ENCODE assay signal across 8 mouse cellular contexts in the genomic region with DNA sequence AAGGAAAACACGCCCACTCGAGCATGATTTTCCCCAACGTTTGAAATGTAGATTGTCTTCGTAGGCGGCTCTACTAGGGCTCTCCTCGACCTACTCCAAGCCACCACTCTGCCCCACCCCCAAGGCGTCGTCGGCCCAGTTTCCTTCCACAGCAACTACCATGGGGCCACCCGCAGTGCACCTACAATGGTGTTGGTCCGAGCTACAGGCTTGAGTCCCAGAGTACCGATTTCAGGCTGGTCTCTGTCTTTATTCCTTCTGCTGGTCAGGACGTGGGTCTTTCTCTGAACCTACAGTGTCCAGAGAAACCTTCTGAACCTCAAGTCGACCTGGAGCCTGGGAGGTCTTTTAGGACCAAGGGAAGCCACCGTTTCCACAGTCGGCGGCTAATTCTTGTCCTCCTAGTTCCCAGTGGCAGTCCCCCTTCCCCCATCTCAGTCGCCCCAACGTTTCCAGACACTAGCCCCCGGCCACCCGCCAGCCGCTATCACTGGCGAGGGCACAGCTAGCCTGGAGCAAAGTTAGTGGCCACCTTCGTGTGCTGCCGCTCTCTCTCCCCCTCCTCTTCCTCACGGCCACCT. TPM values are rescaled to one million over a fixed set of nuclear protein-coding genes. Genes with fewer than 3 reads are reported as not detected.
DNase-seq lines count a peak whose midpoint lies in the region; ATAC-seq lines count a peak whose summit lies in the region.

No protein-coding gene starts in this region.

- no peak overlapping the region for H3K27ac ChIP-seq in heart, embryonic 14.5 days (replicated peaks in 1 of 2; ENCODE audit: control insufficient read depth in 1 of 2, insufficient read depth in 1 of 2, low read depth in 2 of 2, low read length in 2 of 2)
- H3K27ac ChIP-seq in brown adipose tissue, adult 24 weeks (replicated peaks; ENCODE audit: low read depth, low read length): no peak overlapping the region
- no peak overlapping the region for H3K27ac ChIP-seq in forebrain, embryonic 11.5 days (ENCODE audit: low read depth, low read length)
- no peak overlapping the region for H3K27ac ChIP-seq in limb, embryonic 12.5 days
- no peak overlapping the region for H3K27ac ChIP-seq in stomach, embryonic 14.5 days (ENCODE audit: low read length)

- H3K4me1 ChIP-seq in heart, embryonic 14.5 days (ENCODE audit: control insufficient read depth in 2 of 2, insufficient read depth in 2 of 2, low read length in 2 of 2): peaks cover 11 to 14% of the 10 kb centered on the region in 2 experiments
- H3K4me1 ChIP-seq in brown adipose tissue, adult 24 weeks (ENCODE audit: control insufficient read depth, insufficient read depth, insufficient read length, low read length): no peaks in the 10 kb centered on the region
- H3K4me1 ChIP-seq in forebrain, embryonic 11.5 days (replicated peaks; ENCODE audit: control insufficient read depth, insufficient read depth, low read length): peaks cover 7% of the 10 kb centered on the region; the same call in 1 of the 2 replicates
- H3K4me1 ChIP-seq in limb, embryonic 12.5 days (replicated peaks): peaks cover 18% of the 10 kb centered on the region; the same call in 1 of the 2 replicates
- H3K4me1 ChIP-seq in stomach, embryonic 14.5 days (ENCODE audit: control insufficient read depth, insufficient read depth, low read length): 0 out of 2 replicates have a peak, but pooled peaks cover 4% of the 10 kb centered on the region

- no peaks in the 10 kb centered on the region for H3K36me3 ChIP-seq in heart, embryonic 14.5 days (ENCODE audit: control insufficient read depth, insufficient read depth, low read length)
- no peaks in the 10 kb centered on the region for H3K36me3 ChIP-seq in forebrain, embryonic 11.5 days (ENCODE audit: control insufficient read depth, insufficient read depth, low read length)
- no peaks in the 10 kb centered on the region for H3K36me3 ChIP-seq in limb, embryonic 12.5 days
- no peaks in the 10 kb centered on the region for H3K36me3 ChIP-seq in stomach, embryonic 14.5 days (ENCODE audit: control insufficient read depth, insufficient read depth, low read length)

- H3K27me3 ChIP-seq in heart, embryonic 14.5 days (ENCODE audit: control insufficient read depth, insufficient read depth, low read length): peaks cover 50% of the 10 kb centered on the region
- H3K27me3 ChIP-seq in forebrain, embryonic 11.5 days (ENCODE audit: control insufficient read depth, insufficient read depth, low read length): peaks cover 24% of the 10 kb centered on the region
- H3K27me3 ChIP-seq in limb, embryonic 12.5 days: peaks cover 49% of the 10 kb centered on the region
- H3K27me3 ChIP-seq in stomach, embryonic 14.5 days (ENCODE audit: control insufficient read depth, insufficient read depth, low read length): peaks cover 29% of the 10 kb centered on the region; the same call in 1 of the 2 replicates

- H3K4me3 ChIP-seq in heart, embryonic 14.5 days (ENCODE audit: control insufficient read depth in 1 of 2, insufficient read depth in 1 of 2, low read depth in 1 of 2, low read length in 2 of 2): peak overlapping the region; percentile 50 to 55
- H3K4me3 ChIP-seq in brown adipose tissue, adult 24 weeks (ENCODE audit: insufficient read depth, low read depth, low read length): peak overlapping the region; percentile 50
- H3K4me3 ChIP-seq in forebrain, embryonic 11.5 days (ENCODE audit: low read depth, low read length): peak overlapping the region; percentile 55
- peak overlapping the region; percentile 65 for H3K4me3 ChIP-seq in limb, embryonic 12.5 days (replicated peaks)
- H3K4me3 ChIP-seq in stomach, embryonic 14.5 days (ENCODE audit: low read depth, low read length): peak overlapping the region; percentile 47

- H3K4me2 ChIP-seq in heart, embryonic 14.5 days (ENCODE audit: low read length): peak overlapping the region; percentile 94
- peak overlapping the region; percentile 74 for H3K4me2 ChIP-seq in forebrain, embryonic 11.5 days (ENCODE audit: low read depth, low read length, severe bottlenecking)
- H3K4me2 ChIP-seq in limb, embryonic 12.5 days: peak overlapping the region; percentile 97
- H3K4me2 ChIP-seq in stomach, embryonic 14.5 days (replicated peaks; ENCODE audit: low read depth, low read length): peak overlapping the region; percentile 94

- DNase-seq in heart, adult 8-10 months (ENCODE audit: low spot score): no peak
- peak; percentile 64 for DNase-seq in forebrain, embryonic 11.5 days (ENCODE audit: low spot score)
- DNase-seq in urinary bladder, adult 18-20 months (ENCODE audit: low spot score in 2 of 2): no peak
- no peak for DNase-seq in natural killer cell, adult 2 months (ENCODE audit: low spot score in 2 of 2)

- peak overlapping the region; percentile 54 for H3K9ac ChIP-seq in heart, embryonic 14.5 days (ENCODE audit: low read length)
- peak overlapping the region; percentile 64 for H3K9ac ChIP-seq in forebrain, embryonic 11.5 days (ENCODE audit: low read length)
- H3K9ac ChIP-seq in limb, embryonic 12.5 days (replicated peaks): peak overlapping the region; percentile 66
- H3K9ac ChIP-seq in stomach, embryonic 14.5 days (replicated peaks; ENCODE audit: low read depth, low read length): peak overlapping the region; percentile 40; the same call in 1 of the 2 replicates

- no peaks in the 10 kb centered on the region for H3K9me3 ChIP-seq in heart, embryonic 14.5 days (ENCODE audit: control insufficient read depth, low read length)
- no peaks in the 10 kb centered on the region for H3K9me3 ChIP-seq in forebrain, embryonic 11.5 days (ENCODE audit: control insufficient read depth, low read length)
- no peaks in the 10 kb centered on the region for H3K9me3 ChIP-seq in limb, embryonic 12.5 days
- no peaks in the 10 kb centered on the region for H3K9me3 ChIP-seq in stomach, embryonic 14.5 days (ENCODE audit: control insufficient read depth, low read depth, low read length)

- ATAC-seq in heart, embryonic 14.5 days (ENCODE audit: insufficient number of reproducible peaks, insufficient read depth, low FRiP score, low read depth): no peak
- peak; percentile 51 for ATAC-seq in forebrain, embryonic 11.5 days (replicated peaks; ENCODE audit: low FRiP score)
- ATAC-seq in limb, embryonic 12.5 days (ENCODE audit: insufficient number of reproducible peaks, insufficient read depth, low FRiP score, low TSS enrichment, low read depth): peak; percentile 35
- ATAC-seq in stomach, embryonic 14.5 days (ENCODE audit: insufficient number of reproducible peaks, insufficient read depth, low FRiP score, low read depth): peak; percentile 24; the same call in 1 of the 2 replicates

- WGBS in heart, embryonic 14.5 days: 2% methylated on average over 26 of the region's 26 CpGs
- WGBS in forebrain, embryonic 11.5 days: 1% methylated on average over 26 of the region's 26 CpGs
- WGBS in limb, embryonic 12.5 days: 1% methylated on average over 26 of the region's 26 CpGs
- WGBS in stomach, embryonic 14.5 days: 3% methylated on average over 26 of the region's 26 CpGs

RNA-seq across cellular contexts. Expression of gene C530025M09Rik, which starts 1.0 kb away (rescaled TPM):
- not detected in 2 replicates for polyA plus RNA-seq in heart, embryonic 14.5 days (2014; fragmentation: Nextera tagmentation; extraction: Ambion mirVana)
- total RNA-seq in heart, adult 8-10 months (2022): not detected
- polyA plus RNA-seq in brown adipose tissue, adult 24 weeks (2012; ENCODE audit: insufficient read depth, insufficient read length, missing spikeins): not detected in 2 replicates
- not detected in 2 replicates for polyA plus RNA-seq in forebrain, embryonic 11.5 days (2014; fragmentation: Nextera tagmentation; extraction: Ambion mirVana)
- 0.41 and 0.99 TPM in 2 replicates for polyA plus RNA-seq in limb, embryonic 12.5 days (2016; fragmentation: Nextera tagmentation; extraction: Ambion mirVana)
- polyA plus RNA-seq in stomach, embryonic 14.5 days (2014; fragmentation: Nextera tagmentation; extraction: Ambion mirVana): 0.41 TPM in 1 of 2 replicates, not detected in the other

RNA-seq across cellular contexts. Expression of gene Syndig1, which starts 1.0 kb away (rescaled TPM):
- 3.5 and 4.0 TPM in 2 replicates for polyA plus RNA-seq in heart, embryonic 14.5 days (2014; fragmentation: Nextera tagmentation; extraction: Ambion mirVana)
- under 1 TPM; 0.14 to 0.60 (median 0.31) TPM for total RNA-seq in heart, adult 8-10 months (2022)
- polyA plus RNA-seq in brown adipose tissue, adult 24 weeks (2012; ENCODE audit: insufficient read depth, insufficient read length, missing spikeins): 1.2 TPM in 1 of 2 replicates, not detected in the other
- polyA plus RNA-seq in forebrain, embryonic 11.5 days (2014; fragmentation: Nextera tagmentation; extraction: Ambion mirVana): 9.0 and 10.6 TPM in 2 replicates
- polyA plus RNA-seq in limb, embryonic 12.5 days (2016; fragmentation: Nextera tagmentation; extraction: Ambion mirVana): 8.4 and 8.7 TPM in 2 replicates
- polyA plus RNA-seq in stomach, embryonic 14.5 days (2014; fragmentation: Nextera tagmentation; extraction: Ambion mirVana): 11.9 and 13.6 TPM in 2 replicates
